Mouse (Mus musculus) frontal cortex, postnatal 10 days (tissue): ENCODE measurements around the gene Olfr466.

ENCODE experiments used
- DNase-seq, 2 experiments: peaks; one replicate each; pipeline ENCODE4 v3.0.0; 2022; ENCODE audit warnings: low spot score in 2 of 2, mixed read lengths in 1 of 2

The Olfr466 gene

DNA sequence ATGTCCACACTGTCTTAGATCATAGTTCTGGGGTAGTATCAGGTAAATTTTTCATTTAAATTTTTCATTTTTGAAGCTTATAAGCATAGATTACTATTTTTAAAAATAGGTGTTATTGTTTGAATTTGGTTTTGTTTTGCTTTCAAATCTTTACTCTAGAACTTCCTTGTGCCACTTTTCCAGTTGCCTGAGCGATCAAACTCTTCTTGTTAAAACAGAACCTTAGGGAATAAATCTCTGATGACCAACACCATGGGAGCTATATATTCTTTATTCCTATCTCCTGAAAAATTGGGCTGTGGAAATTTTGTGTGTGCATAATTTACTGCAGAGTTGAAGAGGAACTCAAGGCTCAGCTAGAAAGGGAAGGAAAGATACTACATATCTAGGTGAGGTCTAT is at the start of gene Olfr466:
Olfr466 (plus strand) TSS at position 301 of the 400 bp plus-strand sequence.
- no peak for DNase-seq

GRCm38 (mm10) chr13:65100678-65101077 is 49.4 kb upstream of the Olfr466 start:
- DNase-seq, result no peak

DNA sequence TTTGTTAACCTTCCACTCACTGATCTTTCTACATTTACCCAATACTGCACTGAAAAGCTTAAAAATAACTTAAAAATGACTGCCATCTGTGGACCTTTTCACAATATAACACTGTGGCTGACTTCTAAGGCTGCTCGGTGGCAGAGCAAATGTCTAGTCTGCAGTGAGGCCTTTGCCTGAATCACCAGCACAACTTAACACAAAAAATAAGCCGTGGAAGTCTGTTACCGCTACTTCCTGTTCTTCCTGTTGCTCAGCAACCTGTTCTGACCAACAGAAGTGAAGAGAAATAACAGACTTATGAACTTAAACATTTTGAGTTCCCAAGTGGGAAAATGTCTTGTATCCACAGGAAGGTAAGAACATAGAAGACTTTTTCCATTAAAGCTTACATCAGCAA is 48.8 kb upstream of the Olfr466 start:
- DNase-seq, result no peak

- DNase-seq, result no peak
These were observed 38.1 kb upstream of the Olfr466 start for GRCm38 (mm10) chr13:65111961-65112360.

DNA sequence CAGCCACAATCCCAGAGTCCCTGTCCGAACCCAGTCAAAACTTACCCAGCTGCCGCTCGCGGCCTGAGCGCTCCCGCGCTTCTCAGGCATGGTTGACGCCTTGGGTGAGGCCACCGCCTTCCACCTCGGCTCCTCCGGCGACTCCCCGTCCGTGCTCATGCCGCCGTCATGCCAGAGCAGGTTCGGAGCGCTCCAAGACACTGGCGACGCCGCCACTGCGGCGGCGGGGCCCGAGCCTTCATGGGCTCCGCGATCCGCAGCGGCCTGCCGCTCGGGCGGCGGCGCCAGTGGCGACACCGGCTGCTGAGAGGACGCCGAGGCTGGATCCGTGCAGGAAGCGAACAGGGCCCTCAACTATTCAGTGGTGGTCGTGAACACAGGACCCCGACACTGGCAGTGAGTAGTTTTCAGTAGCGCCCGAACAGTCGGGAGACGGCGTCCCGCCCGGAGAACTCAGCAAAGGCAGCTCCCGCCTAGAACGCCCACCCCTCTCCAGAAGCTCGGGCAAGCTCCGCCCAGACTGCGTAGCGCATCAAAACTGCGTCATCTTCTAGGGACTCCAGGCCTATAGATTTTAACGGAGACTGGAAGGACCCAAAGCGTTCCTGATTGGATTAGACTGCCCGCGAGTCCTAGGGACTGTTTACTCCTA is 37.5 kb upstream of the Olfr466 start, which contains the start of gene Mfsd14b:
Mfsd14b (minus strand) TSS at position 517 of the 652 bp plus-strand sequence.
- DNase-seq, result peak; percentile 88 to 93

DNA sequence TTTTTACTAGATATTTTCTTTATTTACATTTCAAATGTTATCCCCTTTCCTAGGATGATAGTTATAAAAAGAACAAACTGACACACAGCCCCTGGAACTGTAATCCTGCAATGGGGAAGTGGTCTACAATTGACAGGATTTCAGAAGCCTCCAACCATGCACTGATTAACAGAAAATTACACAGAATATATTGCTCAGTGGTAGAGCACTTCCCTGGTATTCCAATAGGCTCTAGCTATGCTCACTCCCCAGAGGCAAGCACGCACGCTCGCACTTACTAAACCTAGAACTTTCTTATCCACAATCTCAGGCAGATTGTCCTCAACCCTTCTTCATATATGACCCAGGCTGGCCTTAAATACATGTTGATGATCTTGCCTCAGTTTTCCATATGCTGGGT is 36.8 kb upstream of the Olfr466 start:
- no peak for DNase-seq

DNA sequence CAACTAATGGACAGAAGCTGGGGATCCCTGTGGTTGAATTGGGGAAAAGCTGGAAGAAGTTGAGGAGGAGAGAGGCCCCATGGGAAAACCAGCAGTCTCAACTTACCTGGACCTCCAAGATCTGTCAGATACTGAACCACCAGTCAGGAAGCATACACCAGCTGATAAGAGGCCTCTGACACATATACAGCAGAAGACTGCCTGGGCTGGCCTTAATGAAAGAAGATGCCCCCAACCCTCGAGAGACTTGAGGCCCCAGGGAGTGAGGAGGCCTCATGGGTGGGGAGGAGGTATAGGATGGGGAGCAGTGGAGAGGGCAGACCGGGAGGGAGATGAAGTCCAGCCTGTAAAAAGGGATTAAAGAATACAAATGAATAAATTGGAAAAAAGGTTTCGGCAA is 29.1 kb upstream of the Olfr466 start:
- DNase-seq, result no peak

- DNase-seq, result no peak
These were observed 27.9 kb upstream of the Olfr466 start for GRCm38 (mm10) chr13:65122111-65122510.

DNA sequence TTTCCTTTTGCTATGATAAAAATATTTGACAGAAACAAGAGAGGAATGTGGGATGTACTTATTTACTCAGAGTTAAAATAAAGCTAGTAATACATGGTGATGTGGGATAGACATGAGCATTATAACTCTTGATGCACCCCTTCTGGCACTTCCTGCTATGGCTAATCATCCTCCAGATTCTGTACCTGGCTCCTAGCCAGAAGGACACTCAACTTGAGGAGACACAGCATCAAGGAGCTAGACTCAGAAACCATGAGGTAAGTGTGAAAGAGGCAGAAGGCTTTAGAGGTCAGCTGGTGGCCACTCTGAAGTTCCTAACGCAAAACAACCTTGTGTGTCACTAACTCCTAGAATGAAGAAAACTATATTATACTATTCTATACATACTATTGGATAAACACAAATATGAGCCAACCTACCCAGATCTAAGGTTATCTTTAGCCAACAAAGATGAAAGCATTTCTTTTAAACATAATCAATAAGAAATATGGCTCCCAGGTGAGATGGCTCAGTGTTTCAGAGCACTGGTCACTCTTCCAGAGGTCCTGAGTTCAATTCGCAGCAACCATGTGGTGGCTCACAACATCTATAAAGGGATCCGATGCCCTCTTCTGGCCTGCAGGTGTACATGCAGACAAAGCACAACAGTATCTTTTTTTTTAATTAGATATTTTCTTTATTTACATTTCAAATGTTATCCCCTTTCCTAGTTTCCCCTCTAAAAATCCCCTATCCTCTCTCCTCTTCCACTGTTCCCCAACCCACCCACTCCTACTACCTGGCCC is 22.8 kb upstream of the Olfr466 start:
- no peak for DNase-seq

DNA sequence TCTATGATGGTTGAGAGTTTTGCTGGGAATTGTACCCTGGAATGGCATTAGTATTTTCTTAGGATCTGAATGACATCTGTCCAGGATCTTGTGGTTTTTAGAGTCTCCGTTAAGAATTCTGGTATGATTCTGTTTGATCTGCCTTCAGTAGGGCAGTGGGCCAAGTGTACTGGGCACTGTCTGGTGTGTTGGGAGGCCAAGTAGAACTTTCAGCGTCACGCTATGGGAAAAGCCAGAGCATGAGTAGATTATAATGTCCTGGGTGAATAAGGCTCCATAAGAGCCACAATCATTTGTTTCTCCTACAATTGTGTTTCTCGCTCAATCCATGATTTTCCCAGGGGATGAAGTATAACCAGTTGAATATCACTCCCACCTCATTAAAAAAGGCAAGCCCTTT is 12.3 kb upstream of the Olfr466 start, which contains the start of gene Olfr465-ps1:
Olfr465-ps1 (plus strand) TSS at position 301 of the 400 bp plus-strand sequence.
- no peak for DNase-seq

DNA sequence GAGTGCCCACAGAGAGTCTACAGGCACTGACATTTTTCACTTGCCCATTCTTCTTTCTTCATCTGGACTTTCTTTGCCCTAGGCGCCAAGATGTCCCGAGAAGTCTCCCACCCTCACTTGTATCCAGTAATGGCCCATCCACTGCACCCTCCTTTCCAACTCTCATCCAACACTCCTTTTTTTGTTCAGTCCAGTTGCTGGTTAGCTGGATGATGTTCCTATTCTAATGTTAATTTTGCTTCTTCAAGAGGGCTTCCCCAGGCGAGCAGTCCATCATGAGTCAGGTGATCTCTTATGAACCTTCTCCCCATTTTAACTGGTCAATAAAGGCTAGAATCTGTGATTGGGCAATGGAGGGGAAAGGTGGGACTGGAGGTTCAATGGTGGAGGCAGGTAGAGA is 24.1 kb downstream of the Olfr466 start:
- no peak for DNase-seq

DNA sequence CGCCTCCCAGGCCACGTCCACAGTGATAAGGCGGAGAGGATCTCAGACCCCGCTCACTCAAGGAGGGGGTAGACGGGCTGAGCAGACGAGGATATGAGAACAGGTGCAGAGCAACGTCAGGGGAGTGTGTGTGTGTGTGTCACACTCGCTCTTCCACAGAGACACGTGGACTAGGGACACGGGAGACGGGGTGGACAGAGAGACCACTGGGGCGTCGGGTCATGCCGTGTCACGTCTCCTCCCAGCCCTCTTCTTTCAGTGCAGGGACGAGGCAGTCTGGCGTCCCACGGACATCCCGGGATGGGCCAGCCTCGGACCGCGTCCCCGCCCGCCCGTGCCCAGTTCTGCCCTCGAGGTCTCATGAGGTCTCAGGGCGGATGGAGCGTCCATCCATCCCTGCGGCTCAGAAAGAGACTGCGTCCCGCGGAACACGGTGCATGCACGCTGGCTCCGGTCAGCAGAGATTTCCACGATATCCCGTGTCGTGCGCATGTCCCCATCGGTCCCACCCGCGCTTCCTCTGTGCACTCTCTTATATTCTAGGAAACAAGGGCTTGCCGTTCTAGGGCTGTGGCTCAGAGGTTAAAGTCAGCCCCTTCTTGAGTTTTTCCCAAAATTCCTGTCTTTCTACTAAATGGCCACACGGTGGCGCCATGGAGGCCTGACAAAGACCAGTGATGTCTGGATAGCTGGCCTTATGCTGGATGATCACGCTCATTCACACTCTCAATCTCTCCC is 25.9 kb downstream of the Olfr466 start:
- DNase-seq, result peak; percentile 7 to 26

DNA sequence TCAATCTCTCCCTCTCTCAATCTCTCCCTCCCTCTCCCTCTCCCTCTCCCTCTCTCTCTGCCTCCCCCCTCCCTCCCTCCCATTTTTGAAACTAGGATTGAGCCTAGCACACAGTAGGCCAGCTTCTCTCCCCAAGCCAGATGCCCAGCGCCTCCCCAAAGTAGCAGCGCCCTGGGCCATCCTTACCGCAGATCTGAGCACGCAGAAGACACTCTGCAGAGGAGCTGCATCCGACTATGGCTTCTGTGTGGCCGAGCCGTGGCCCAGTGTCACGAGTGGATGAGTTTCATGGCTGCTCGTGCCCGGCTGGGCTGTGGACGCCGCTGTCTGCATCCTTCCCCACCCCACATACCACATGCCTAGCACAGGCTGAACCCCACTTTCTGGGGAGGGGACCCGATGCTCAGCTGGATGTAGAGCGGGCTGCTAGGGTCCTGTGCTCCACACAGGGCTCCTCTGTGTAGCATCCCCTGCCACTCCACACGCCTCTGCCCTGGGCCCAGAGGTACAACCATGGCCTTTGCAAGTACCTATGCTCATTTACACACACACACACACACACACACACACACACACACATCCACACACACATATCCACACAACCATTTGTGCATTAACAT is 26.5 kb downstream of the Olfr466 start:
- peak in 1 of 2 experiments; percentile 4 for DNase-seq

- no peak for DNase-seq
These were observed 50.6 kb downstream of the Olfr466 start for GRCm38 (mm10) chr13:65200667-65201066.
